Mouse (Mus musculus) kidney, adult 2 months (tissue): ENCODE measurements at regions not wholly inside any gene's neighbourhood (a gene's known extent, or its start where the extent isn't known, plus 50 kb on each side); places are given as distances from the start of the nearest gene placed in this dataset.

ENCODE experiments used
- DNase-seq: peaks from one replicate; pipeline ENCODE4 v3.0.0; 2021
- H3K27ac ChIP-seq: fragments of 200-500 bp; 2 replicates; pipeline ENCODE4 v1.5.1; 2012; ENCODE audit warnings: low read depth, low read length, control low read depth, inconsistent platforms; ENCODE audit not compliant: insufficient read depth
- H3K27me3 ChIP-seq: fragments of 200-500 bp; replicated peaks from 2 replicates; pipeline ENCODE4 v1.6.1; 2012; ENCODE audit warnings: mild to moderate bottlenecking, moderate library complexity, low read length, inconsistent platforms; ENCODE audit not compliant: control insufficient read depth, insufficient read depth
- H3K36me3 ChIP-seq: fragments of 200-500 bp; 2 replicates; pipeline ENCODE4 v1.6.1; 2012; ENCODE audit warnings: mild to moderate bottlenecking, moderate library complexity, low read length, inconsistent platforms; ENCODE audit not compliant: control insufficient read depth, insufficient read depth
- H3K4me1 ChIP-seq: fragments of 200-500 bp; 2 replicates; pipeline ENCODE4 v1.6.1; 2011; ENCODE audit warnings: low read length; ENCODE audit not compliant: control insufficient read depth, insufficient read depth
- H3K4me3 ChIP-seq: fragments of 200-500 bp; 2 replicates; pipeline ENCODE4 v1.5.1; 2011; ENCODE audit warnings: mild to moderate bottlenecking, low read depth, low read length, control low read depth; ENCODE audit not compliant: insufficient read depth
- CTCF ChIP-seq: fragments of 200-500 bp; conservative IDR thresholded peaks from 2 replicates; pipeline ENCODE4 v1.5.1; 2011; ENCODE audit warnings: low read depth, mild to moderate bottlenecking, control low read depth, low read length, moderate library complexity, mixed read lengths; ENCODE audit not compliant: insufficient read depth, insufficient read length
- POLR2A ChIP-seq: fragments of 200-500 bp; IDR thresholded peaks from one replicate; pipeline ENCODE4 v1.6.1; 2011; ENCODE audit warnings: low read depth, low read length, control low read depth
- WGBS: fragments of 180-500 bp; shearing (Covaris S2); methylation state at CpG from one replicate; pipeline ENCODE4 v1.1.7; 2018; 5-methylcytosine and 5-hydroxymethylcytosine counted together

- Histone ChIP-seq H3K4me1 (no peaks in the 10 kb centered on the region; the same call in 1 of the 2 replicates), H3K4me3 (no peak overlapping the region), H3K36me3 (no peaks in the 10 kb centered on the region), H3K27ac (no peak overlapping the region), H3K27me3 (no peaks in the 10 kb centered on the region)
- WGBS: 93% methylated on average over 4 of the region's 4 CpGs
- no peak for DNase-seq
- TF ChIP-seq CTCF: no peak
These were observed 102.5 kb upstream of the Tmem178 start for GRCm38 (mm10) chr17:80841903-80842302.

GRCm38 (mm10) chr17:80840896-80841295 lies 103.5 kb upstream of the Tmem178 start:
- H3K4me3 ChIP-seq: no peak overlapping the region
- TF ChIP-seq POLR2A (no peak), CTCF (no peak)
- no peaks in the 10 kb centered on the region; the same call in 1 of the 2 replicates for H3K4me1 ChIP-seq
- H3K27me3 ChIP-seq: no peaks in the 10 kb centered on the region
- H3K36me3 ChIP-seq: no peaks in the 10 kb centered on the region
- 75% methylated on average over 6 of the region's 6 CpGs for WGBS
- H3K27ac ChIP-seq: no peak overlapping the region
- DNase-seq: no peak

GRCm38 (mm10) chr17:80840452-80840851 lies 104.0 kb upstream of the Tmem178 start:
- H3K27me3 ChIP-seq: no peaks in the 10 kb centered on the region

GRCm38 (mm10) chr17:80834701-80835100 lies 106.4 kb upstream of the Map4k3 start:
- Histone ChIP-seq H3K27ac (no peak overlapping the region), H3K36me3 (no peaks in the 10 kb centered on the region), H3K4me1 (peaks cover 6% of the 10 kb centered on the region; the same call in 1 of the 2 replicates), H3K4me3 (no peak overlapping the region), H3K27me3 (no peaks in the 10 kb centered on the region)
- no peak for DNase-seq
- TF ChIP-seq POLR2A (no peak), CTCF (no peak)

More at GRCm38 (mm10) chr17:80840452-80840851, 104.0 kb upstream of the Tmem178 start:
- TF ChIP-seq POLR2A: no peak
- no peak for TF ChIP-seq CTCF
- DNase-seq: peak; percentile 33
- H3K4me1 ChIP-seq: no peaks in the 10 kb centered on the region; the same call in 1 of the 2 replicates
- WGBS: 73% methylated on average over 4 of the region's 4 CpGs
- no peak overlapping the region for H3K4me3 ChIP-seq
- no peaks in the 10 kb centered on the region for H3K36me3 ChIP-seq
- no peak overlapping the region for H3K27ac ChIP-seq

- Histone ChIP-seq H3K4me3 (no peak overlapping the region), H3K4me1 (peaks cover 6% of the 10 kb centered on the region; the same call in 1 of the 2 replicates), H3K27me3 (no peaks in the 10 kb centered on the region), H3K36me3 (no peaks in the 10 kb centered on the region), H3K27ac (no peak overlapping the region; the same call in 1 of the 2 replicates)
- no peak for TF ChIP-seq POLR2A
- TF ChIP-seq CTCF: no peak
- WGBS: 29% methylated on average over 5 of the region's 5 CpGs
- no peak for DNase-seq
These were observed 105.9 kb upstream of the Map4k3 start for GRCm38 (mm10) chr17:80834176-80834517.

GRCm38 (mm10) chr17:80833355-80834175 lies 105.3 kb upstream of the Map4k3 start:
- 23% methylated on average over 10 of the region's 10 CpGs for WGBS
- H3K36me3 ChIP-seq: no peaks in the 10 kb centered on the region
- H3K27me3 ChIP-seq: no peaks in the 10 kb centered on the region
- H3K4me1 ChIP-seq: peaks cover 6% of the 10 kb centered on the region; the same call in 1 of the 2 replicates
- DNase-seq: peak; percentile 52
- no peak for TF ChIP-seq POLR2A
- no peak for TF ChIP-seq CTCF
- no peak overlapping the region for H3K4me3 ChIP-seq
- peak overlapping the region; percentile 87 for H3K27ac ChIP-seq

GRCm38 (mm10) chr17:80831686-80832085 lies 103.4 kb upstream of the Map4k3 start:
- H3K27ac ChIP-seq: no peak overlapping the region
- no peak for DNase-seq
- TF ChIP-seq POLR2A: no peak
- no peak for TF ChIP-seq CTCF
- H3K36me3 ChIP-seq: no peaks in the 10 kb centered on the region
- WGBS: 87% methylated on average over 4 of the region's 4 CpGs
- no peak overlapping the region for H3K4me3 ChIP-seq
- peaks cover 8% of the 10 kb centered on the region; the same call in 1 of the 2 replicates for H3K4me1 ChIP-seq
- H3K27me3 ChIP-seq: no peaks in the 10 kb centered on the region
